Mouse (Mus musculus) midbrain, postnatal 0 days (tissue): ENCODE measurements around the gene Cenpp. TPM values are rescaled to one million over a fixed set of nuclear protein-coding genes. Genes with fewer than 3 reads are reported as not detected.

ENCODE experiments used
- ATAC-seq: fragments of 200-750 bp; cut with Nextera tagmentation; 2 replicates; pipeline ENCODE4 v1.8.0; 2017; ENCODE audit warnings: moderate number of reproducible peaks, mild to moderate bottlenecking, moderate TSS enrichment, moderate library complexity; ENCODE audit not compliant: low FRiP score
- DNase-seq: peaks from one replicate; pipeline ENCODE4 v3.0.0-alpha.2; 2015; ENCODE audit warnings: low spot score
- H3K27ac ChIP-seq: fragments of 300-500 bp; sonication (generic); 2 replicates; pipeline ENCODE4 v1.5.1; 2014; ENCODE audit warnings: low read depth, mild to moderate bottlenecking, low read length, mixed read lengths
- H3K27me3 ChIP-seq: fragments of 300-500 bp; sonication (generic); 2 replicates; pipeline ENCODE4 v1.6.1; 2014; ENCODE audit warnings: low read length, control low read depth, mixed read lengths; ENCODE audit not compliant: insufficient read depth
- H3K36me3 ChIP-seq: fragments of 300-500 bp; sonication (generic); 2 replicates; pipeline ENCODE4 v1.6.1; 2014; ENCODE audit warnings: low read length, control low read depth, mixed read lengths; ENCODE audit not compliant: insufficient read depth
- H3K4me1 ChIP-seq: fragments of 300-500 bp; sonication (generic); 2 replicates; pipeline ENCODE4 v1.6.1; 2014; ENCODE audit warnings: mild to moderate bottlenecking, control low read depth, antibody characterized with exemption, low read length, mixed read lengths; ENCODE audit not compliant: insufficient read depth
- H3K4me2 ChIP-seq: fragments of 300-500 bp; sonication (generic); 2 replicates; pipeline ENCODE4 v1.6.1; 2014; ENCODE audit warnings: low read depth, mild to moderate bottlenecking, low read length, mixed read lengths; ENCODE audit not compliant: poor library complexity, severe bottlenecking
- H3K4me3 ChIP-seq: fragments of 300-500 bp; sonication (generic); 2 replicates; pipeline ENCODE4 v1.5.1; 2014; ENCODE audit warnings: low read depth, mild to moderate bottlenecking, low read length, moderate library complexity
- H3K9ac ChIP-seq: fragments of 300-500 bp; sonication (generic); replicated peaks from 2 replicates; pipeline ENCODE4 v1.6.1; 2014; ENCODE audit warnings: mild to moderate bottlenecking, low read length, moderate library complexity, mixed read lengths; ENCODE audit not compliant: poor library complexity, severe bottlenecking
- H3K9me3 ChIP-seq: fragments of 300-500 bp; sonication (generic); 2 replicates; pipeline ENCODE4 v1.6.1; 2016; ENCODE audit warnings: low read length, control low read depth
- CTCF ChIP-seq: IDR thresholded peaks from 2 replicates; pipeline ENCODE4 v1.5.1; 2016; ENCODE audit warnings: antibody characterized with exemption, mild to moderate bottlenecking
- WGBS: fragments of 180-500 bp; shearing (Covaris S2); extraction: QIAGEN DNeasy Blood & Tissue Kit; methylation state at CpG from one replicate; pipeline ENCODE4 v1.1.7; 2014; 5-methylcytosine and 5-hydroxymethylcytosine counted together
- polyA plus RNA-seq: library from polyadenylated mRNA; unstranded; fragments of >200 nt; fragmentation: Nextera tagmentation; extraction: Ambion mirVana; gene quantifications from 2 replicates; pipeline ENCODE4 v1.2.1, GENCODE M21; 2015
- total RNA-seq: library from RNA; depleted of rRNA; stranded (reverse); fragments of >200 nt; gene quantifications from 2 replicates; pipeline ENCODE4 v1.2.3, GENCODE M21; 2014

The Cenpp gene
- total and polyA plus RNA-seq, 2 experiments from 2014 or later, result 1.3 to 6.9 TPM

GRCm38 (mm10) chr13:49564347-49564746, 88.2 kb downstream of the Cenpp start:
- 85% methylated on average over 1 of the region's 1 CpGs for WGBS
- ATAC-seq, result no peak
- Histone ChIP-seq H3K27ac (no peak overlapping the region), H3K9me3 (no peaks in the 10 kb centered on the region), H3K4me1 (no peaks in the 10 kb centered on the region), H3K4me3 (no peak overlapping the region), H3K36me3 (no peaks in the 10 kb centered on the region), H3K4me2 (no peak overlapping the region), H3K9ac (no peak overlapping the region), H3K27me3 (no peaks in the 10 kb centered on the region)
- no peak for DNase-seq
- no peak for TF ChIP-seq CTCF

- 68% methylated on average over 2 of the region's 2 CpGs for WGBS
- Histone ChIP-seq H3K9ac (no peak overlapping the region), H3K27me3 (no peaks in the 10 kb centered on the region), H3K4me2 (no peak overlapping the region), H3K27ac (no peak overlapping the region), H3K36me3 (no peaks in the 10 kb centered on the region), H3K4me1 (no peaks in the 10 kb centered on the region), H3K4me3 (no peak overlapping the region), H3K9me3 (no peaks in the 10 kb centered on the region)
- ATAC-seq (no peak), DNase-seq (no peak)
- TF ChIP-seq CTCF, result no peak
Measured at GRCm38 (mm10) chr13:49560886-49561285, 91.7 kb downstream of the Cenpp start.

- no peaks in the 10 kb centered on the region for H3K36me3 ChIP-seq
- H3K27me3 ChIP-seq, result no peaks in the 10 kb centered on the region
- H3K9me3 ChIP-seq, result no peaks in the 10 kb centered on the region
- no peak overlapping the region for H3K27ac ChIP-seq
- H3K4me3 ChIP-seq, result no peak overlapping the region
- peak; percentile 58 for TF ChIP-seq CTCF
- no peak overlapping the region for H3K9ac ChIP-seq
- DNase-seq (peak; percentile 26), ATAC-seq (no peak)
- WGBS, result 29% methylated on average over 2 of the region's 2 CpGs
- no peaks in the 10 kb centered on the region for H3K4me1 ChIP-seq
- no peak overlapping the region for H3K4me2 ChIP-seq
Measured at GRCm38 (mm10) chr13:49559185-49559584, 93.4 kb downstream of the Cenpp start.

GRCm38 (mm10) chr13:49556924-49557323, 95.7 kb downstream of the Cenpp start:
- no peak overlapping the region for H3K27ac ChIP-seq
- H3K36me3 ChIP-seq, result no peaks in the 10 kb centered on the region
- no peak for TF ChIP-seq CTCF
- DNase-seq (no peak), ATAC-seq (no peak)
- H3K4me1 ChIP-seq, result no peaks in the 10 kb centered on the region
- 55% methylated on average over 1 of the region's 1 CpGs for WGBS
- no peaks in the 10 kb centered on the region for H3K27me3 ChIP-seq
- H3K4me2 ChIP-seq, result no peak overlapping the region
- H3K9me3 ChIP-seq, result no peaks in the 10 kb centered on the region
- no peak overlapping the region for H3K9ac ChIP-seq
- no peak overlapping the region for H3K4me3 ChIP-seq

- H3K4me3 ChIP-seq, result no peak overlapping the region
- ATAC-seq (no peak), DNase-seq (no peak)
- no peak overlapping the region for H3K27ac ChIP-seq
- no peak overlapping the region for H3K4me2 ChIP-seq
- H3K4me1 ChIP-seq, result no peaks in the 10 kb centered on the region
- no peaks in the 10 kb centered on the region for H3K9me3 ChIP-seq
- no peak overlapping the region for H3K9ac ChIP-seq
- no peaks in the 10 kb centered on the region for H3K36me3 ChIP-seq
- H3K27me3 ChIP-seq, result no peaks in the 10 kb centered on the region
- 77% methylated on average over 1 of the region's 1 CpGs for WGBS
- TF ChIP-seq CTCF, result no peak
Measured at GRCm38 (mm10) chr13:49556203-49556602, 96.4 kb downstream of the Cenpp start.

- DNase-seq, result no peak
- Histone ChIP-seq H3K4me3 (no peak overlapping the region), H3K27me3 (no peaks in the 10 kb centered on the region)
Measured at GRCm38 (mm10) chr13:49554519-49554918, 98.1 kb downstream of the Cenpp start.

More at GRCm38 (mm10) chr13:49554519-49554918, 98.1 kb downstream of the Cenpp start:
- Histone ChIP-seq H3K27ac (no peak overlapping the region), H3K9me3 (no peaks in the 10 kb centered on the region), H3K36me3 (no peaks in the 10 kb centered on the region), H3K4me1 (no peaks in the 10 kb centered on the region), H3K4me2 (no peak overlapping the region), H3K9ac (no peak overlapping the region)
- TF ChIP-seq CTCF, result no peak
- WGBS, result 77% methylated on average over 5 of the region's 5 CpGs
- no peak for ATAC-seq
